Mouse (Mus musculus) B cell, adult 67 days (primary cell): ENCODE data around the gene Actrt3. TPM values are rescaled to one million over a fixed set of nuclear protein-coding genes. Genes with fewer than 3 reads are reported as not detected.

Source experiments
- total RNA-seq, 2 experiments: library from RNA; stranded (reverse); gene quantifications; 4 replicates each; pipeline ENCODE4 v1.2.4; 2023

Gene Actrt3
- total RNA-seq: 1 to 10 TPM in 1 of 2 experiments, under 1 TPM in 1; 0.35 to 1.1 TPM

GRCm38 (mm10) chr3:30599711-30600545 lies at the start of gene Actrt3:
Gene Actrt3 (minus strand): TSS chr3:30599939.

GRCm38 (mm10) chr3:30647440-30648090 lies 47.8 kb upstream of the Actrt3 start, which contains the start of gene Lrrc34:
Gene Lrrc34 (minus strand): TSS chr3:30647869.

DNA sequence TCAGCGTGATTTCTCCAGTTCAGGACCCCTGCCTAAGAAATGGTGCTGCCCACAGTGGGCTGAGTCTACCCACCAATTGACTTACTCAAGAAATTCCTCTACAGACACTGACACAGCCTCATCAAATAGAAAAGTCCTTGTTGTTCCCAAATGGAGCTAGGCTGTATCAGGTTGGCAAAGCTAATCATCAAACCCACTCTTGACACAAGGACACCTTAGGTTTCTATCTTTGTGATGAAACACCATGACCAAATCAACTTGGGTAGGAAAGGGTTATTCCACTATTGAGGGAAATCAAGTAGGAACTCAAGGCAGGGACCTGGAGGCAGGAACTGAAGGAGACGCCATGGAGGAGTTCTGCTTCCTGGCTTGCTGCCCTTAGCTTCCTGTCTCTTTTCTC lies 44.5 kb upstream of the Actrt3 start, which contains the start of gene Lrriq4:
Gene Lrriq4 (plus strand): TSS at position 301 of the 400 bp plus-strand sequence.

GRCm38 (mm10) chr3:30602065-30602739 lies 2.5 kb upstream of the Actrt3 start, which contains the start of gene Mynn:
Gene Mynn (plus strand): TSS chr3:30602065.

GRCm38 (mm10) chr3:30547908-30548307 lies 51.8 kb downstream of the Actrt3 start, which contains the start of gene Mecom:
Gene Mecom (minus strand): TSS chr3:30548008.

Other genes starting within 250 kb of the Actrt3 start
- gene Mecom, start 51.9 kb downstream of the Actrt3 start, total RNA-seq: not detected
- gene Mynn, start 2.1 kb upstream of the Actrt3 start, total RNA-seq: 10 to 100 TPM; 65.8 to 79.6 TPM
- gene Lrriq4, start 44.6 kb upstream of the Actrt3 start, total RNA-seq: not detected
- not detected for gene Lrrc34, start 47.9 kb upstream of the Actrt3 start, total RNA-seq
- not detected for gene Lrrc31, start 99.9 kb upstream of the Actrt3 start, total RNA-seq
- not detected for gene Samd7, start 146.4 kb upstream of the Actrt3 start, total RNA-seq
- 10 to 100 TPM; 67.7 to 74.0 TPM for gene Sec62, start 192.9 kb upstream of the Actrt3 start, total RNA-seq